Mouse (Mus musculus) cerebellum, adult 11-12 months (tissue): ENCODE measurements around the gene Sub1.

Experiments
- DNase-seq: peaks from one replicate; pipeline ENCODE4 v3.0.0; 2022

Gene Sub1

DNA sequence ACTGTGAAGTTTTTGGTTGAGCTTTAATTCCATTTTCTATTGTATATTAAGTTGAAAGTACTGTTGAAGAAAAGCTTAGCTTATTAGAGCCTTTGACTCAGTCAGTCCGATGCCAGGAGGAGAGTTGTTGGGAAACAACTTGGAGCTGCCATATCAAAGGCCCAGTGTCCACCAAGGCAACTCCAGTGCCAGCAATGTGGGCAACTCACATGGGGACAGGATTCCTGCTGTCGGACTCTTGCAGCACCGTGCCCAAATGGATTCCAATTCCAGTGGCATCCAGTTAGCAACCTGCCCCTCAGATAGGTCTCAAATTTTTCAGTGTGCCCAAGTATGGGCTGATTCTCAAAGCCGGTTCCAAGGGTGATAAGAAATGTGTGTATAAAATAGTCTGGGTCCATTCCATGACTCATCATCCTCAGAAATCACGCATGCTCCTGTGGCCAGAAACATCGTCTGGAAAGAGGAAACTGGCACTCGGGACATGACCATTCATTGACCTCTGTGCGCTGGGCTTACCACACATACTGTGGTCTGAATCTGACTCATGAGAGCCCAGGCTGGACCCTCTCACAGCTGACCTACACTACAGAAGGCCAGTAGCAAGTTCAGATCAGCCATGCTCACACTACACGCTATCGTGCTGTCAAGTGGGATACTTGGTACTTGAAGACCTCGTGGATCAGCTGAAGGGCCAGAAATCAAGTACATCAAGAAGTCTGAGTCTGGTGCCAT lies 32.8 kb downstream of the Sub1 start:
- no peak for DNase-seq

GRCm38 (mm10) chr15:11959716-11960115 lies 37.1 kb downstream of the Sub1 start:
- no peak for DNase-seq

DNA sequence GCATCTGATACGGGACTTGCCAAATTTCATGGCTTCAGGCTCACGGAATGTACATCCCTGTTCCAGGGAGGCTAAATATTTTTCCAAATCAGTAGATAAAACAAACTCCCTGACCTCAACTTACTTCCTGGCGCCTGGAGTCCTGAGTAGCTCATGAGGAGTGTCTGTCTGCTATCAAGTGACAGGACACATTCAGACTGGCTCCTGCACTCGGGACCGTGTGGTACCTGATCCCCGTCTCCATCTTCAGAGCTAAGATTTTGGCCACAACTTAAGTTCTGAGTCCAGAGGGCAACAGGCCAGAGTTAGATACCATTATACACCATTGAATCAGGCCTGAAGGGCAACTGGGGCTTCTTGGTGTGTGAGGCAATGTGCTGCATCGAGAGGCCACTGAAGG lies 40.7 kb downstream of the Sub1 start:
- DNase-seq = no peak

- DNase-seq = no peak
Observed at GRCm38 (mm10) chr15:11954190-11954589, 42.6 kb downstream of the Sub1 start.

GRCm38 (mm10) chr15:11952159-11952558 lies 44.6 kb downstream of the Sub1 start:
- DNase-seq = no peak

DNA sequence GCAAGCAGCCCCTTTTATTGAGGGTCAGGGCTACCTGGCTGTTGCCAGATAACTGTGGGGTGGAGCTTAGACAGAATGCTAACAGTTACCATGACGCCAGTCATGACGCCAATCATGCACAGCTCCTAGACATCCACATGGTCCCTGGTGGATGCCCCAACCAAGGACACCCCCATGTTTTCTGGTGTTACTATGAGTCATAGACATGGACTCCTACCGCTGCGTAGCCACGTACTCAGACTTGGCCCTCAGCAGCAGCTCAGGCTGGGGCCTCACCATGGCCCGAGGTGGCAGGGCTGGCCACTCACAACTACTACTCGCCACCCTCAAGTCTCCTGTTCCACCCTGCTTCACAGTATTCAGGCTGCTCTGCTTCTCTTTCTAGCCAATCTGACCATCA lies 45.6 kb downstream of the Sub1 start:
- DNase-seq = no peak

DNA sequence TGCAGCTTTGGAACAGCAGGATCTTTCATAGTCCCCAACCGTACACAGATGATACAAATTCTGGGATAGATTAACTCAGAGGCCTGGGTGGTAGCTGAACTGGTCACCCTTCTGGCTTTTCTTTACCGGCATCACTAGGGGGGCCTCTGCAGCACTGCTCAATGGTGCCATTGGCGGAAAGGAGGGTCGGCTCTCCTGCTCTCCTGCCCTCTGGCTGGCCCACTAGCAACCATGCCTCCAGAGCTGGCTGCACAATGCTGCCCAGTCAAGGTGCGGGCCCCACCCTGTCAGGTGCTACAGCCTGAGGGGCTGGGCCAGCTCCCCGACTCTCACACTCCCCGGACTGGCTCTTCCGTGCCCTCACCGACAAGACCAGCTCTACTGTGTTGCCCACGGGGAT lies 46.6 kb downstream of the Sub1 start:
- no peak for DNase-seq

DNA sequence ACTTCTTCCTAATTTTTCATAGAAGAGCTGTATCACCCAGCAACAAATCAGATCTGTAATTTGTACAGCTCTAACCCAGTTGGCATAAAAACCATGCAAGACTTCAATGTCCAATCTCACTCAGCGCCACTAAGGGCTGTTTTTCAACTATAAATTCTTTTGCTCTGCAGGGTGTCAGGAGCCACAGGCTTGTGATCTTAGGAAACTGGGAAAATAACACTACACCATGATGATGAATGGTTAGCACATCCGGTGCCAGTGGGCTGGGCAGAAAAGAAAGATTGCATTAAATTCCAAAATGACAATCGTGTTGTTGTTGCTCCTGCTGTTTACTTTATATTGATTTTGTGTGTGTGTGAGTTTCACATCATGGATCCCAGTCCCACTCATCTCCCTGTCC lies 47.3 kb downstream of the Sub1 start:
- DNase-seq = no peak

DNA sequence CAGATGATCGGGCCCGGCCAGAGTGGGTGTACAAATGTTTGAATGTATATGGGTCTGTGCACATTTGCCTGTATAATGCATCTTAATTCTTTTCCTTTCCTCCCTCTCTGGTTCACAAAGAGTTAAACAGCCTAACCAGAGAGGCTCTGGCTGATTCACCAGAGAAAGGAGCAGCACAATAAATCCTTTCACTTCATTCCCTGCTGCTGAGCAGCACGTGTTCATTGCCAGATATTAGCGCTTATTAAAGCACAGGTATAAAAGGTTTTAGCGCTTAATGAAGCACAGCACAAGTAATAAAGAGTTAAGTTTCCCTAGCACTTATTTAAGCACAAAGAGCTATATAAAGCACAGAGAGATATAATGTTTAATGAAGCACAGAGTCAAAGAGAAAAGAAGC lies 55.9 kb downstream of the Sub1 start:
- no peak for DNase-seq
